8 mouse cellular contexts compared by ENCODE assay signal in genomic region chr11:102465713-102466436, GRCm38 (mm10). TPM values are rescaled to one million over a fixed set of nuclear protein-coding genes. Genes with fewer than 3 reads are reported as not detected.
A peak's percentile ranks its signal among the peaks of the same experiment; 100 is the strongest.
DNase-seq lines count a peak whose midpoint lies in the region; ATAC-seq and TF ChIP-seq lines count a peak whose summit lies in the region.

No protein-coding gene starts in this region.

- no peak overlapping the region for H3K27ac ChIP-seq in heart, embryonic 12.5 days (ENCODE audit: poor library complexity, severe bottlenecking)
- H3K27ac ChIP-seq in kidney, embryonic 15.5 days, result no peak overlapping the region
- H3K27ac ChIP-seq in limb, embryonic 14.5 days (replicated peaks; ENCODE audit: low read depth, low read length), result peak overlapping the region; percentile 38; the same call in 1 of the 2 replicates
- H3K27ac ChIP-seq in neural tube, embryonic 13.5 days (replicated peaks), result 0 out of 2 replicates have a peak overlapping the region, but pooled peaks have one; percentile 5

- peaks cover 10% of the 10 kb centered on the region; the same call in 1 of the 2 replicates for H3K27me3 ChIP-seq in heart, embryonic 12.5 days (replicated peaks)
- H3K27me3 ChIP-seq in kidney, embryonic 15.5 days, result 0 out of 2 replicates have a peak, but pooled peaks cover 3% of the 10 kb centered on the region
- no peaks in the 10 kb centered on the region for H3K27me3 ChIP-seq in limb, embryonic 14.5 days (ENCODE audit: control insufficient read depth, insufficient read depth, low read length)
- H3K27me3 ChIP-seq in neural tube, embryonic 13.5 days, result peaks cover 10% of the 10 kb centered on the region

- H3K36me3 ChIP-seq in heart, embryonic 12.5 days, result no peaks in the 10 kb centered on the region
- no peaks in the 10 kb centered on the region for H3K36me3 ChIP-seq in kidney, embryonic 15.5 days
- H3K36me3 ChIP-seq in limb, embryonic 14.5 days (ENCODE audit: control insufficient read depth, insufficient read depth, low read length), result no peaks in the 10 kb centered on the region
- H3K36me3 ChIP-seq in neural tube, embryonic 13.5 days, result no peaks in the 10 kb centered on the region

- TF ChIP-seq POLR2A in limb, embryonic 14.5 days (IDR thresholded peaks at IDR 0.05; ENCODE audit: borderline replicate concordance, extremely low read depth, insufficient read depth, insufficient read length), result no peak

- peak overlapping the region; percentile 83 for H3K4me2 ChIP-seq in heart, embryonic 12.5 days
- peak overlapping the region; percentile 95 for H3K4me2 ChIP-seq in kidney, embryonic 15.5 days
- H3K4me2 ChIP-seq in limb, embryonic 14.5 days (replicated peaks; ENCODE audit: low read depth, low read length, severe bottlenecking), result peak overlapping the region; percentile 91; the same call in 1 of the 2 replicates
- peak overlapping the region; percentile 33; the same call in 1 of the 2 replicates for H3K4me2 ChIP-seq in neural tube, embryonic 13.5 days

- H3K4me1 ChIP-seq in heart, embryonic 12.5 days (replicated peaks), result peaks cover 30% of the 10 kb centered on the region
- H3K4me1 ChIP-seq in kidney, embryonic 15.5 days, result peaks cover 25% of the 10 kb centered on the region
- peaks cover 18% of the 10 kb centered on the region for H3K4me1 ChIP-seq in limb, embryonic 14.5 days (ENCODE audit: control insufficient read depth, insufficient read depth, low read length)
- peaks cover 24% of the 10 kb centered on the region for H3K4me1 ChIP-seq in neural tube, embryonic 13.5 days (replicated peaks)

- ATAC-seq in heart, embryonic 12.5 days (ENCODE audit: insufficient number of reproducible peaks, low FRiP score), result no peak
- no peak for ATAC-seq in kidney, embryonic 15.5 days (replicated peaks; ENCODE audit: low FRiP score)
- no peak for ATAC-seq in limb, embryonic 14.5 days (ENCODE audit: low FRiP score, low read depth)
- no peak for ATAC-seq in neural tube, embryonic 13.5 days (ENCODE audit: low read depth)

- H3K9ac ChIP-seq in heart, embryonic 12.5 days, result no peak overlapping the region
- 0 out of 2 replicates have a peak overlapping the region, but pooled peaks have one; percentile 12 for H3K9ac ChIP-seq in kidney, embryonic 15.5 days
- H3K9ac ChIP-seq in limb, embryonic 14.5 days (ENCODE audit: low read depth, low read length, severe bottlenecking), result peak overlapping the region; percentile 28; the same call in 1 of the 2 replicates
- H3K9ac ChIP-seq in neural tube, embryonic 13.5 days, result no peak overlapping the region

- peak; percentile 66 for DNase-seq in cerebellum, adult 9-11 months
- DNase-seq in cerebellum, adult 11 months, result no peak
- DNase-seq in fibroblast of lung, adult 2 months (ENCODE audit: low read depth), result peak; percentile 95
- DNase-seq in limb, embryonic 14.5 days (ENCODE audit: low spot score), result peak; percentile 71
- no peak for DNase-seq in natural killer cell, adult 2 months (ENCODE audit: low spot score in 2 of 2)

- no peaks in the 10 kb centered on the region for H3K9me3 ChIP-seq in heart, embryonic 12.5 days (replicated peaks)
- no peaks in the 10 kb centered on the region for H3K9me3 ChIP-seq in kidney, embryonic 15.5 days (replicated peaks)
- H3K9me3 ChIP-seq in limb, embryonic 14.5 days (ENCODE audit: control insufficient read depth, low read length), result no peaks in the 10 kb centered on the region
- no peaks in the 10 kb centered on the region for H3K9me3 ChIP-seq in neural tube, embryonic 13.5 days

- WGBS in heart, embryonic 12.5 days, result 25% methylated on average over 26 of the region's 26 CpGs
- WGBS in kidney, embryonic 15.5 days, result 10% methylated on average over 26 of the region's 26 CpGs
- WGBS in limb, embryonic 14.5 days, result 9% methylated on average over 26 of the region's 26 CpGs
- 10% methylated on average over 26 of the region's 26 CpGs for WGBS in neural tube, embryonic 13.5 days

- H3K4me3 ChIP-seq in heart, embryonic 12.5 days, result no peak overlapping the region; the same call in 1 of the 2 replicates
- H3K4me3 ChIP-seq in kidney, embryonic 15.5 days (replicated peaks), result peak overlapping the region; percentile 19
- no peak overlapping the region; the same call in 1 of the 2 replicates for H3K4me3 ChIP-seq in limb, embryonic 14.5 days (replicated peaks; ENCODE audit: low read length)
- H3K4me3 ChIP-seq in neural tube, embryonic 13.5 days, result no peak overlapping the region

RNA-seq across cellular contexts. Expression of gene Itga2b, which starts 4.0 kb away (rescaled TPM):
- 16.5 and 22.5 TPM in 2 replicates for polyA plus RNA-seq in heart, embryonic 12.5 days (2016; fragmentation: Nextera tagmentation; extraction: Ambion mirVana)
- polyA plus RNA-seq in kidney, embryonic 15.5 days (2015; fragmentation: Nextera tagmentation; extraction: Ambion mirVana), result 8.2 and 11.0 TPM in 2 replicates
- 7.0 and 7.3 TPM in 2 replicates for polyA plus RNA-seq in limb, embryonic 14.5 days (2012; rRNA removed)
- polyA plus RNA-seq in limb, embryonic 14.5 days (2014; fragmentation: Nextera tagmentation; extraction: Ambion mirVana), result 3.5 and 5.0 TPM in 2 replicates
- polyA plus RNA-seq in neural tube, embryonic 13.5 days (2015; fragmentation: Nextera tagmentation; extraction: Ambion mirVana), result 5.7 and 6.2 TPM in 2 replicates

RNA-seq across cellular contexts. Expression of gene Fam171a2, which starts 18.4 kb away (rescaled TPM):
- polyA plus RNA-seq in heart, embryonic 12.5 days (2016; fragmentation: Nextera tagmentation; extraction: Ambion mirVana), result 4.5 and 5.6 TPM in 2 replicates
- polyA plus RNA-seq in kidney, embryonic 15.5 days (2015; fragmentation: Nextera tagmentation; extraction: Ambion mirVana), result 6.9 and 7.1 TPM in 2 replicates
- 56.8 and 85.1 TPM in 2 replicates for polyA plus RNA-seq in limb, embryonic 14.5 days (2012; rRNA removed)
- polyA plus RNA-seq in limb, embryonic 14.5 days (2014; fragmentation: Nextera tagmentation; extraction: Ambion mirVana), result 8.9 and 10.0 TPM in 2 replicates
- 20.3 and 21.6 TPM in 2 replicates for polyA plus RNA-seq in neural tube, embryonic 13.5 days (2015; fragmentation: Nextera tagmentation; extraction: Ambion mirVana)

RNA-seq across cellular contexts. Expression of gene Grn, which starts 35.8 kb away (rescaled TPM):
- polyA plus RNA-seq in heart, embryonic 12.5 days (2016; fragmentation: Nextera tagmentation; extraction: Ambion mirVana), result 189 and 191 TPM in 2 replicates
- polyA plus RNA-seq in kidney, embryonic 15.5 days (2015; fragmentation: Nextera tagmentation; extraction: Ambion mirVana), result 151 and 172 TPM in 2 replicates
- polyA plus RNA-seq in limb, embryonic 14.5 days (2012; rRNA removed), result 120 and 135 TPM in 2 replicates
- polyA plus RNA-seq in limb, embryonic 14.5 days (2014; fragmentation: Nextera tagmentation; extraction: Ambion mirVana), result 118 and 133 TPM in 2 replicates
- 83.3 and 88.6 TPM in 2 replicates for polyA plus RNA-seq in neural tube, embryonic 13.5 days (2015; fragmentation: Nextera tagmentation; extraction: Ambion mirVana)

RNA-seq across cellular contexts. Expression of gene Slc25a39, which starts 58.1 kb away (rescaled TPM):
- 253 and 260 TPM in 2 replicates for polyA plus RNA-seq in heart, embryonic 12.5 days (2016; fragmentation: Nextera tagmentation; extraction: Ambion mirVana)
- polyA plus RNA-seq in kidney, embryonic 15.5 days (2015; fragmentation: Nextera tagmentation; extraction: Ambion mirVana), result 271 and 298 TPM in 2 replicates
- polyA plus RNA-seq in limb, embryonic 14.5 days (2012; rRNA removed), result 120 and 181 TPM in 2 replicates
- polyA plus RNA-seq in limb, embryonic 14.5 days (2014; fragmentation: Nextera tagmentation; extraction: Ambion mirVana), result 179 and 195 TPM in 2 replicates
- 154 TPM in 2 replicates for polyA plus RNA-seq in neural tube, embryonic 13.5 days (2015; fragmentation: Nextera tagmentation; extraction: Ambion mirVana)

Comparison
In these comparisons a context has a peak if more than half of its experiments do, and no peak if none do; other contexts are left out.
1. DNase-seq: peak in cerebellum, adult 9-11 months (single experiment), fibroblast of lung, adult 2 months (single experiment) and limb, embryonic 14.5 days (single experiment); none in cerebellum, adult 11 months (single experiment) and natural killer cell, adult 2 months (0 of 2).
2. H3K27ac ChIP-seq: peak in limb, embryonic 14.5 days (single experiment) and neural tube, embryonic 13.5 days (single experiment); none in heart, embryonic 12.5 days (single experiment) and kidney, embryonic 15.5 days (single experiment).
3. H3K4me2 ChIP-seq: peak in every context shown above with its lines; median percentile 95 in kidney, embryonic 15.5 days; 91 in limb, embryonic 14.5 days; 83 in heart, embryonic 12.5 days; 33 in neural tube, embryonic 13.5 days.
4. H3K9ac ChIP-seq: peak in kidney, embryonic 15.5 days (single experiment) and limb, embryonic 14.5 days (single experiment); none in heart, embryonic 12.5 days (single experiment) and neural tube, embryonic 13.5 days (single experiment).